In genomic region chr12:76403886-76404537, GRCm38 (mm10) we compare ENCODE assay signal across 7 mouse cellular contexts. TPM values are rescaled to one million over a fixed set of nuclear protein-coding genes. Genes with fewer than 3 reads are reported as not detected.
DNase-seq lines count a peak whose midpoint lies in the region; ATAC-seq and TF ChIP-seq lines count a peak whose summit lies in the region.

Gene Hspa2 (plus strand): TSS chr12:76404176.

- no peaks in the 10 kb centered on the region for H3K36me3 ChIP-seq in embryonic facial prominence, embryonic 10.5 days (replicated peaks)
- H3K36me3 ChIP-seq in intestine, postnatal 0 days (ENCODE audit: control insufficient read depth, insufficient read depth) = no peaks in the 10 kb centered on the region
- no peaks in the 10 kb centered on the region for H3K36me3 ChIP-seq in midbrain, embryonic 12.5 days
- no peaks in the 10 kb centered on the region for H3K36me3 ChIP-seq in small intestine, adult 2 months (ENCODE audit: control insufficient read depth, insufficient read depth, low read length)

- H3K27me3 ChIP-seq in embryonic facial prominence, embryonic 10.5 days (replicated peaks; ENCODE audit: low read depth, poor library complexity, severe bottlenecking) = peaks cover 59% of the 10 kb centered on the region
- peaks cover 26% of the 10 kb centered on the region for H3K27me3 ChIP-seq in intestine, postnatal 0 days (replicated peaks; ENCODE audit: control insufficient read depth, insufficient read depth, low read length)
- peaks cover 53% of the 10 kb centered on the region for H3K27me3 ChIP-seq in midbrain, embryonic 12.5 days
- peaks cover 20% of the 10 kb centered on the region for H3K27me3 ChIP-seq in small intestine, adult 2 months (ENCODE audit: control insufficient read depth, insufficient read depth, low read length)

- no peaks in the 10 kb centered on the region for H3K9me3 ChIP-seq in embryonic facial prominence, embryonic 10.5 days
- H3K9me3 ChIP-seq in intestine, postnatal 0 days (ENCODE audit: control insufficient read depth) = no peaks in the 10 kb centered on the region
- H3K9me3 ChIP-seq in midbrain, embryonic 12.5 days = no peaks in the 10 kb centered on the region

- peak; percentile 96 for TF ChIP-seq POLR2A in small intestine, adult 2 months (IDR thresholded peaks at IDR 0.05; ENCODE audit: low read depth, low read length)

- peak; percentile 14 for TF ChIP-seq CTCF in intestine, postnatal 0 days (IDR thresholded peaks at IDR 0.05; ENCODE audit: low read depth)
- TF ChIP-seq CTCF in small intestine, adult 2 months (IDR thresholded peaks at IDR 0.05; ENCODE audit: extremely low read depth, insufficient read length, insufficient replicate concordance, low read depth, low read length) = no peak

- peak within 1 kb of the TSS; percentile 76 for H3K4me2 ChIP-seq in intestine, postnatal 0 days (replicated peaks; ENCODE audit: low read depth)
- H3K4me2 ChIP-seq in midbrain, embryonic 12.5 days (replicated peaks) = peak within 1 kb of the TSS; percentile 81

- H3K4me1 ChIP-seq in embryonic facial prominence, embryonic 10.5 days = peaks cover 33% of the 10 kb centered on the region
- no peaks in the 10 kb centered on the region; the same call in 1 of the 2 replicates for H3K4me1 ChIP-seq in intestine, postnatal 0 days (replicated peaks; ENCODE audit: control insufficient read depth, insufficient read depth, low read length)
- H3K4me1 ChIP-seq in midbrain, embryonic 12.5 days = peaks cover 23% of the 10 kb centered on the region
- H3K4me1 ChIP-seq in small intestine, adult 2 months (ENCODE audit: control insufficient read depth, insufficient read depth, insufficient read length, low read length) = peaks cover 16% of the 10 kb centered on the region

- peak; percentile 94 for ATAC-seq in intestine, postnatal 0 days
- peak; percentile 97 for ATAC-seq in midbrain, embryonic 12.5 days (ENCODE audit: low FRiP score, low read depth)

- H3K9ac ChIP-seq in intestine, postnatal 0 days (ENCODE audit: low read depth, low read length) = peak within 1 kb of the TSS; percentile 45
- H3K9ac ChIP-seq in midbrain, embryonic 12.5 days (replicated peaks) = peak within 1 kb of the TSS; percentile 59

- peak; percentile 99 for DNase-seq in adrenal gland, postnatal 10 days
- DNase-seq in embryonic facial prominence, embryonic 10.5 days (ENCODE audit: low spot score) = peak; percentile 99
- DNase-seq in gonadal fat pad, adult 2 months (ENCODE audit: low read depth) = peak; percentile 69
- DNase-seq in left cerebral cortex, postnatal 4 days = peak; percentile 100

- under 1% methylated on average over 54 of the region's 54 CpGs for WGBS in embryonic facial prominence, embryonic 10.5 days
- under 1% methylated on average over 54 of the region's 54 CpGs for WGBS in intestine, postnatal 0 days
- under 1% methylated on average over 54 of the region's 54 CpGs for WGBS in midbrain, embryonic 12.5 days
- WGBS in small intestine, adult 2 months = under 1% methylated on average over 54 of the region's 54 CpGs

- peak within 1 kb of the TSS; percentile 78 for H3K4me3 ChIP-seq in embryonic facial prominence, embryonic 10.5 days
- H3K4me3 ChIP-seq in intestine, postnatal 0 days (ENCODE audit: low read depth, low read length) = peak within 1 kb of the TSS; percentile 83
- H3K4me3 ChIP-seq in midbrain, embryonic 12.5 days = peak within 1 kb of the TSS; percentile 73
- H3K4me3 ChIP-seq in small intestine, adult 2 months (ENCODE audit: low read depth, low read length) = peak within 1 kb of the TSS; percentile 90

- peak within 1 kb of the TSS; percentile 91 for H3K27ac ChIP-seq in embryonic facial prominence, embryonic 10.5 days (replicated peaks)
- H3K27ac ChIP-seq in intestine, postnatal 0 days (ENCODE audit: low read depth, low read length) = peak within 1 kb of the TSS; percentile 88
- H3K27ac ChIP-seq in midbrain, embryonic 12.5 days (replicated peaks) = peak within 1 kb of the TSS; percentile 88
- peak within 1 kb of the TSS; percentile 80 for H3K27ac ChIP-seq in small intestine, adult 2 months (ENCODE audit: insufficient read depth, low read depth, low read length)

- intact Hi-C loops in left cerebral cortex, postnatal 4 days (cut with DNase I) = loop anchor here (10.0 kb wide), 1 partner anchor 191 kb away; no protein-coding TSS in a partner anchor

RNA-seq across cellular contexts. Expression of gene Hspa2, which starts in this region (rescaled TPM):
- total RNA-seq in adrenal gland, postnatal 10 days (2021) = 10 to 100 TPM; 16.7 to 18.6 TPM
- 5.4 and 5.9 TPM in 2 replicates for polyA plus RNA-seq in embryonic facial prominence, embryonic 10.5 days (2016; fragmentation: Nextera tagmentation; extraction: Ambion mirVana)
- 30.2 and 45.9 TPM in 2 replicates for polyA plus RNA-seq in gonadal fat pad, adult 2 months (2012; rRNA removed)
- 16.9 and 23.5 TPM in 2 replicates for polyA plus RNA-seq in intestine, postnatal 0 days (2015; fragmentation: Nextera tagmentation; extraction: Ambion mirVana)
- total RNA-seq in left cerebral cortex, postnatal 4 days (2021) = 10 to 100 TPM in 1 of 2 experiments, 1 to 10 TPM in 1; 10.0 to 11.3 TPM
- polyA plus RNA-seq in midbrain, embryonic 12.5 days (2016; fragmentation: Nextera tagmentation; extraction: Ambion mirVana) = 5.8 and 6.5 TPM in 2 replicates
- 3.7 and 8.9 TPM in 2 replicates for polyA plus RNA-seq in small intestine, adult 2 months (2012; rRNA removed)

Comparison
In these comparisons a context has a peak if more than half of its experiments do, and no peak if none do; other contexts are left out.
1. Peak in every context shown above with its lines: DNase-seq, ATAC-seq, H3K4me3 ChIP-seq and H3K27ac ChIP-seq.